Mouse (Mus musculus): ENCODE data around the gene Notch2.

DNA sequence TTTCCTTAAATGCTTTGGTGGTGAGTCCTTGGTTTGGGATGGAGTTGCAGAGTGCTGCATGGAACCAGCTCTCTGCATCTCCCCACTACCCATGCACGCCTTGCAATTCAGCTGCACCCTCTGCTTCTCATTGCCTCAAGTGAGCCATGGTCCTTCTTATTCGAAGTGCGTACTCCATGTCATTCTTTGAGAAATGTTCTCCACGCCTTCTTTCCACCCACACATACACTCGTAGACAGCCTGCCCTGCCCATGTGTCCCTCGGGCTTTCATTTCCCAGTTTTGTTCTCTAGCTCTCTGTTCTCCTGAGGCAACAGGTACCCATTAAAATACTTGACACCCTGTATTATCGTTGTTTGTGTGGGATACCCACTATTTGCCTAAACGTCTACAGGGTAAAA lies 76.8 kb downstream of the Notch2 start:
- TF ChIP-seq CTCF (IDR thresholded peaks at IDR 0.05; ENCODE audit: insufficient read depth, low read length) = no peak
- TF ChIP-seq POLR2A (IDR thresholded peaks at IDR 0.05; ENCODE audit: borderline replicate concordance, extremely low read depth, low read depth, low read length) = no peak
